Mouse (Mus musculus): ENCODE data around the gene E130116L18Rik.
"Not testable (repeated sequence)": the region's sequence is repeated elsewhere in the genome, so short reads cannot be mapped to it uniquely, and the experiment has no call there.

E130116L18Rik gene

DNA sequence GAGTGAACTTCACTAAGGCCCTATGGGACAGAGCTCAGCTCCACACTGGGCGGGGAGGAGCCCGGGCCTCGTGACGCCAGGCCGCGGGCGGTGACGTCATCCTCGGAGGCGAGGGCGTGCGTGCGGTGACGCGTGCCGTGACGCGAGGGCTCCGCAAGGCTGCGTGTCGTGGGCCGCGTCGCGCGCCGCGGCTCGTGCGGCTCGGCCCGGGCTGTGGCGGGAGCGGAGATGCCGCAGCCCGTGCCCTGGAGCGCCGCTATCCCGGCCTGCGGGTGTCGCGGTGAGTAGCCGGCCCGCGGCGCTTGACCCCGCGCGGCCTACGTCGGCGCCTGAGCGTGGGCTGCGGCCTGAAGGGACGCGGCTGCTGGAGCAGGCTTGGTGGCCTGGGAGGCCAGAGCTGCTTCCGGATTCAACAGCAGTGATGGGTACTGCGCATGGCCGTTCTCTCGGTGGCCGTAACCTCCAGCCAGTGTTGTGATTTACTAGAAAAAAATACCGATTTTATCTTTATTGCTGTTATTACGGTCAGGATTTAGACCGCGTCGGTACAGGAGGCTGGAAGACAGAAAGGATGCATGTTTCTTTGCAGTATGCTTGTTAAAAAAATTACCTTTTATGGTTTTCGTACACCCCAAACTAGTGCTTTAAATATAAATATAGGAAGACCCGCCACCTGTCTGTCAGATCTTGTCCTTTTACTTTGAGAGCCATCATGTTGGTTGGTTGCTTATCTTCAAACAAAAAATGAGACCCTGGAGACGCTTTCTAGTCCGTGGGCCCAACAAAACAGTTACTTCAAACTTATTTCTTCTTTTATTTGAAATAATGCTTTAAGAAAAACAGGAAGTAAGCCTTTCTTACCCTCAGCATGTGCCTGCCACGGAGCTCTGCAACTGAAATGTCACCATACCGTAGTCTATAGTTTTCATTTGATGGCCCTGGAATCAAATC lies at the start of gene E130116L18Rik:
E130116L18Rik (minus strand) TSS at position 402 of the 951 bp plus-strand sequence.
- peak; percentile 69 to 91 for DNase-seq (ENCODE audit: low spot score in 2 of 2)

DNA sequence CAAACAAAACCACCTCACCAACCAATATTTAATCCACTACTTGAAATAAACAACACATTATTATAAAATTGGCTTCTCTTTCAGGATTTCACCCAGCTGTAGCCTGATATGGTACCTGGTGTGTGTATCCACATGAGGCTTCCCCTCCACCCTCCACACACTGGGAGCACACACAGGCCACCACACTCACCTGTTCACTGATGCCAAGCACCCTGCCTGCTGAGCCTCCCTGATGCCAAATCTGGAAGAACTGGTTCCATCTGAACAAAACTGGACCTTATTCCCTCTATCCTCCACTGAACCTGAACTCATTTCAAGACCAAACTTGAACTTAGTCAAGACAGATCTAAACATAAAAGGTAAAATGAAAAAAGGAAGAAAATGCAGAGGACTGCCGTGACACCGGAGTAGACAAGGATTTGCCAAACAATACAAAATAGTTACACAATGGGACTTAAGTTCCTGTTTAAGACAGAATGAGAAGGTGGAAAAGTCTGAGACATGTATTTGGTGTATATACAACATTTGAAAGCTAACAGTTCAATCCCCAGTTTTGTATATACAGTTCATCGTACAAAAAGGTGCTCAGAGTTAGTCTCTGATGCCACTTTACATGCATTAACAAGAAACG lies 45.4 kb upstream of the E130116L18Rik start:
- DNase-seq (ENCODE audit: low spot score in 2 of 2) = no peak

DNA sequence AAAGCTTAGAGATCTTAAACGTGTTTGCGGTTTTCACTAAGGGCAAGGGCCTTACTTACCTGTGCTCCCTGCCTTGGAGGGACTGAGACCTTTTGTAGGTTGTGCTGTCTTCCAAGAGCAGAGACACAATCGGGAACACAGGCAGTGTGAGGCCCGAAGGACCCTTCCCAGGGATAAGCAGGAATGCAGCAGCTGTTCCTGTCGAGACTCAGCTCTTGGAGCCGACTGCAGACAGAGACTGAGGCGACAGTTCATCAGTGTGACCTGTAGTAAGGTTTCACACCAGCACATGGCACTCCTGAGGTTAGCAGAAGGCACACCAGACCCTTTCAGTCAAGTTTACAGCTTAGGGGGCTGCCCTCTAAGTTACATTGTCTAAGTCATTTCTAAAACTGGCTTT lies 39.3 kb upstream of the E130116L18Rik start:
- no peak for DNase-seq (ENCODE audit: low spot score in 2 of 2)

DNA sequence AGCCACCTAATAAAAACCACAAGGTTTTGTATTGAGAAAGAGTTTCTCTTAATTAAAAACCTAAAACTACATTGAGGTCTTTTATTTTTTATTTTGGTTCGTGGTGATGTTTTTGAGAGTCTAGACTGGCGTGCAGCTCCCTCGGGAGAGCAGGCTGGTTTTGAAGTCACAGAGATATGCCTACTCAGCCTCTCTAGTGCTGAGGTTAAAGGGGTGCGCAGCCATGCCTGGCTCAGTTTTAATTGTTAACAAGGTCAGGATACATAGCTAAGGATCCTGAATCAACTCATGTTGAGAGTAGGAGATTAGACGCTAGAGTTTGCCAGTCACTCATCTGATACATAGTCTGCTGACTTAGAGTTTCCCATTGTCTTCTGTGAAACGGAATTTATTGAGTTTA lies 38.5 kb upstream of the E130116L18Rik start:
- no peak for DNase-seq (ENCODE audit: low spot score in 2 of 2)

DNA sequence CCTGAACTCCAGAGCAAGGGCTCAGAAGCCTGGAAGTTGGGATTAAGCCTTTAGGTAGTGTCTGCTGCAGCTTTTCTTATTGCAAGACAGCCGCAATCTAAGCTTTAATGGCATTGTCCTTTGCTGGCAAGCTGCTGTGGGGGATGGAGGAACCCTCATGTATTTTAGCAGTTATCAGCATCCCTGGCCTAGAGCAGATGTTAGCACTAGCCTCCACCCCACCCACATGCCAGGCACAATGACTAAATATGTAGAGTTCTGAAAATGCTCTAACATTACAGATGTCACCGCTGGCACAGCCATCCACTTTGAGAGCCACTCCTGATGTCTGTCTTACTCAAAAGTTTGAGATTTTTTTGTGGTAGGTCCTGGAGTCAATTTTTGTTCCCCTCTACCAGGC lies 33.7 kb upstream of the E130116L18Rik start:
- peak; percentile 55 to 72 for DNase-seq (ENCODE audit: low spot score in 2 of 2)

DNA sequence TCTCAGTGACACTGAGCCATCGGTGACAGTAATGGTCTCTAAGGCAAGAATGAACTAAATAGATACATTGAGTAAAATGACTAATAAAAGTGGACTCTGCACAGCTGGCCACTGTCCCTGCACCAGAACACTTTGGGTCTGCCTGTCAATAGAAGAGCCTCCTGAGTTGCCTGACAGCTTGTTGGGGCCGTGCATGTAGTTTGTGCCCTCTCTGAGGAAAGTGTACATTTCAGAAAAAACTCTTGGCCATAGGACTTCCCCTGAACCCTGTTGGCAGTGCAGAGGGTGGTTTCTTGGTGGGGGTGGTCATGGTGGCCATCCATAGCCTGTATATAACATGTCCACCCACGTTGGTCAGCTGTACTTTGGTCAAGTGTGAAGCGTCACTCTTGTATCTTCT lies 31.5 kb upstream of the E130116L18Rik start:
- no peak for DNase-seq (ENCODE audit: low spot score in 2 of 2)

DNA sequence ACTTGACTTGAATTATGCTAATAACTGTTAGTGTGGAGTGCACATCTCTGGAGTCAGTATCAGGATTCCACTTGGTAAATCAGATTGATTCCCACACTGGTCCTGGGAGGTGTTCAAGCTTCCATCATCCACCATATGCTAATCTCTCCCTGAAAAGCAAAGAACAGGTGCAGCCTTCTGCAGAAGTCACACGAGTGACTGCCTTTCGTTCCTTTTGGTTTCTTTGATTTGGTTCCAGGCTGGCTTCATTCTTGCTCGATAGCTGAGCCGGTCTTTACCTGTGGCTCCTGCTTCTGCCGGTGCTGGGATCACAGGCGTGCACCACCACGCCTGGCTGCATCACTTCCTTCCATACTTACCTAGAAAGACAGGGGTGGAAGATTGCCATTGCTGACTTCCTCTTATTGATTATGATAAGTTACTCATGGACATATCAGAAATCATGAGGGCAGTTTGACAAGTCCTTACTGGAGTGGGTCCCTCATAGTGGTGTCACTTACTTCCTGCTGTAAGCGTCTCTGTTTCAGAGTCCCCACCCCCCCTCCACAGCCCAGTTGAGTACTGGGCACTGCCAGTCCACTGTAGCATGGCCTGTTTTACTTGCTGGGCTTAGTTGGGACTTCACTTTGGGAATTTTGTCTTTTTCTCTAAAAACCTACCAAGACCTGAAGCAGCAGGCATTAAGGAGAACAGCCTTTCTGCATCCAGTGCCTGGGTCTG lies 30.0 kb upstream of the E130116L18Rik start:
- DNase-seq (ENCODE audit: low spot score in 2 of 2) = no peak

DNA sequence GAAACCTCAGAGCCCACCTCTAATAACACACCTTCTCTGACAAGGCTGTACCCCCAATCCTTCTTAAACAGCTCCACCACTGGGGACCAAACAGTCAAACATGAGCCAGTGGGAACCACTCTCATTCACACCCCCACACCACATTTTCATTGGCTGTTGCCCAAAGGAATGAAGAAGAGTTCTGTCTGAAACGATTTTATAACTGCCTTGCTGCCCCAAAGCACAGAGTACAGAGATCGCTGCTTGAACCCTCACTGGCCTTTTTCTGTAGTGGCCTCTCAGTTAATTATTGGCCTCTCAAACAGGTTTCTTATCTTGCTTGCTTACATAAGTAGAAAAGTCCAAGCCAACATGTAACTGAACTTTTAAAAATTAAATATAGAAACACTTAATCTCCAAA lies 29.5 kb upstream of the E130116L18Rik start:
- no peak for DNase-seq (ENCODE audit: low spot score in 2 of 2)

DNA sequence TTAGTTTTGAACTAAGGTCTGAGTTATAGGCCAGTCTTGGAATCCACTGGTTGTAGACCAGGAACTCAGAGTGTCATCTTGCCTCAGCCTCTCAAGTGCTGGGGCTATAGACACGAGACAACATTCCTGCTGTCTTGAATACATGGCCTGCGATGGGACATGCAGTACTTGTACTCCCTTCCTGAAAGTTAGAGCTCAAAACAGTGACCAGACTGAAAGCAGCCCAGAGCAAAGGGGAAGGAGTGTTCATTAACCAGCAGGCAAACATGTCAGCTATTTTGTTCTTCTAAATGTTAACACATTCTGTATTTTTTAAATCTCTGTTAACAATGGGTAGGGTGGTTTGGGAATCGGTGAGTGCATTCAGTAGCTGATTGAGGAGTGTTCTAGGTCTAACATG lies 24.1 kb upstream of the E130116L18Rik start:
- no peak for DNase-seq (ENCODE audit: low spot score in 2 of 2)

DNA sequence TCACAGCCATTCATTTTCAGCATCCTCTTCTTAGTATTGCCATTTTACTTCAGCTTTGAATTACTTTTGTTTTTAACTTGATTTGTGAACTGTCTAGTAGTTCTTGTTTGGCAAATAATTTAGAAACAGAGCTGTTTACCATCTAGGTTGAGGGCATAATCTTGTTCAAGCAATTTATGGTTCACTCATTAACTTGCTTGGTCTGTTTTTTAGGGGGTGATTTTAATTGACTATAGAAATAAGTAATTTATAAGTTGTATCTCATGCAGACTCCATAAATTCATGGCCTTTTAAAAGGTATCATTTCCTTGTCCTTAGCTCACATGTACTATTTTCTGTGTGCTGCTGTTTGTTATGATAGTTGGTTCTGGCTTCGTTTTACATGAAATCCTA lies 23.5 kb upstream of the E130116L18Rik start:
- DNase-seq (ENCODE audit: low spot score in 2 of 2) = no peak

DNA sequence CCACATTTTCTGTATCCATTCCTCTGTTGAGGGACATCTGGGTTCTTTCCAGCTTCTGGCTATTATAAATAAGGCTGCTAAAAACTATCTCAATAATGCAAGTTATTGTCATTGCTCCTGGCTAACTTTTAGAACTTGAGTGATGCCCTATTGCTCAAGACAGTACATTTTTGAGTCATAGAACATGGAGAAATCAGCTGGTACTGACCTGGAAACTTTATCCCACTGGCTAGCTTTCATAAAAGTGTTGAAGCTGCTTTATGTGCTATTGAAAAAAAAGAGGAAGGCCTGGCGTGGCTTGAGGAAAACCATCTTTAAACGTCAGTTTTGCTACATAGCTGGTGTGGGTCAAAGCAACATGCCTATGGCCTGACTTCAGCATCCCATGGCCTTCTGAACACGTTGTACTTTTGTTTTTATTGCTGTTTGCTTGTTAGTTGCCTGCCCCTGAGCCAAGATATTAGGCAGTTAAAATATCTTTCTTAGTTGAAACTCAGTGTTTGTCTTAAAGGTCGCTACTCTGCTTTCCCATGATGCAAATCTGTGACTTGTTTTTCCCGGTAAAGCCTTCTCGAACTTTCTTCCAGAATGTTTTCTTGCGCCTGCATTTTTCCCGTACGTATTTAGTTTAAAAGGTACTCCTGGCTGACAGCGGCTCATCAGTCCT lies 23.0 kb upstream of the E130116L18Rik start:
- DNase-seq (ENCODE audit: low spot score in 2 of 2) = no peak

DNA sequence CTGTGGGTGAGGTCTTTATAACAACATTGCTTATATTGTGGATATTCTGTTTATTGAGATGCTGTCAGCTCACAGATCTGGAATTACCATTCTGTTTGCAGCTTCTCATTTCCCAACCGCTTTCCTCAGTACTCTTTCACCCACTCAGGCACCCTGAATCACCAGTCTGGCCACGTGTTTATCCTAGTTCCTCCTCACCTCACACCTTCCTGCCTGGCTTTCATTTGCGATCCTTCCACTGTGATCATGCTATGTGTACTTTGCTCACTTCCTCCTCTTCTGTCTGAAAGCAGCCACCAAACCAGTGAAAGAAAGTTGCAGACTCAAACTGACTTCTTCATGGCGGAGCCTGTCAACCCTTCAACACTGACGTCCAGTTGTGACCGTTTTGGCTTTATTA lies 20.1 kb upstream of the E130116L18Rik start:
- DNase-seq (ENCODE audit: low spot score in 2 of 2) = no peak

DNA sequence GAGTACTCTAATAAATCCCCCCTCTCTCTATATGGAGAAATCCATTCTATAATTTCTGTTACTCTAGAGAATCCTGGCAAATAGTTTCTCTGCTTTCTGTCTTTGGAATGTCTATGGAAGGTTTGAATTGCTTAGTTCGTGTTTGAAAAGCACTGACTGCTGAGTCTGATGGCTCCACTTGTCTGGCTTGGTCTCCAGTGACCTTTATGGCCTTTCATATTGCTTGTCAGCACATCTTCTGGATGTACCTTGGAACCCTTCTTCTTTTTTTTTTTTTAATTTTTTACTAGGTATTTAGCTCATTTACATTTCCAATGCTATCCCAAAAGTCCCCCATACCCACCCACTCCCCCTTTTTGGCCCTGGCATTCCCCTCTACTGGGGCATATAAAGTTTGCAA lies 1.4 kb upstream of the E130116L18Rik start:
- not testable (repeated sequence) for DNase-seq (ENCODE audit: low spot score in 2 of 2)

DNA sequence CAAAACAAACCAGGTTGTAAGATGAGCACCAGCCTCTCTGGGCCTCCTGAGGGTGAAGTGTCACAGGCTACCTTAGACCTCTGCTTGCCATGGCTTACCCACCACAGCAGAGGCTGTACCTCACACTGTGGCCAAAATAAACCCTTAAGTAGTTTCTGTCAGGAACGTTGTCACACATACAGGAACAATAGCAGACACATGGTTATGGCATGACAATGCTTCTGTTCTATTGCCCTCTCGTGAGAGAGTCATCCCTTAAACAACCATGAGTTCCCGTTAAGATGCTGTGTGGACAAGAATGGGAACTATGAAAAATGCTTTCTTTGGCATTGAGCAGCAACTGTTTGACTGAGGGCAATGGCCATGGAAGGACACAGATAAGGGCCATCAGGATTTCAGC lies 1.3 kb downstream of the E130116L18Rik start, which contains the start of gene Galnt11:
Galnt11 (plus strand) TSS at position 301 of the 400 bp plus-strand sequence.
- DNase-seq (ENCODE audit: low spot score in 2 of 2) = no peak

DNA sequence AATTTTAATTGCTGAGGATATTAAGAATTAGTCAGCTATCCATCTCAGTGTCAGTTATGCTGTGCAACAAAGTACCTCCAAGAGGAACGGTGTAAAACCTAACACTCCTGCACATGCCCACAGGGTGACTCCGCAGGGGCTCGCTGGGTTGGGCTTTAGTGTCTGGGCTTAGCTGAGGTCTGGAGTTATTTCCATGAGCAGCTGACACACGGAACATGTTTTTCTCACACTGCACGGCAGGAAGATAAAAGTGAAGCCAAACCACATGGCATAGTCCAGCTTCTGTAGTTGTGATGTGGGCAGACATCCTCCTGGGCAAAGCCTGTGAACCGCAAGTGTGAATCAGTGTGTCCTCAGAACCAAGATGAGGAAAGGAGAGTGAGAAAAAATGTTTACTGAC lies 7.9 kb downstream of the E130116L18Rik start:
- DNase-seq (ENCODE audit: low spot score in 2 of 2) = peak in 1 of 2 experiments; percentile 6

DNA sequence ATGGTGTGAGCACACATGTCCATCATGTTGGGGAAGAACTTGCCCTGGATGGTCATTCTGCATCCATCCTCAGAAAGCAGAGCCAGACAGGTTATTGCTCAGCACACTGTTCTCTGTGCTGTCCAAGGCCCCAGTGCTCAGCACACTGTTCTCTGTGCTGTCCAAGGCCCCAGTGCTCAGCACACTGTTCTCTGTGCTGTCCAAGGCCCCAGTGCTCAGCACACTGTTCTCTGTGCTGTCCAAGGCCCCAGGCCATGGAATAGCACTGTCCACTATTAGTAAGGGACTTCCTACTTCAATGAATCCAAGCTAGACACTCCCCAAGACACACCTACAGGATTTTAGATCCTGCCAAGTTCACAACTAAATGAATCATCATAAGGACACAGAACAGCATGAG lies 9.7 kb downstream of the E130116L18Rik start:
- not testable (repeated sequence) for DNase-seq (ENCODE audit: low spot score in 2 of 2)

DNA sequence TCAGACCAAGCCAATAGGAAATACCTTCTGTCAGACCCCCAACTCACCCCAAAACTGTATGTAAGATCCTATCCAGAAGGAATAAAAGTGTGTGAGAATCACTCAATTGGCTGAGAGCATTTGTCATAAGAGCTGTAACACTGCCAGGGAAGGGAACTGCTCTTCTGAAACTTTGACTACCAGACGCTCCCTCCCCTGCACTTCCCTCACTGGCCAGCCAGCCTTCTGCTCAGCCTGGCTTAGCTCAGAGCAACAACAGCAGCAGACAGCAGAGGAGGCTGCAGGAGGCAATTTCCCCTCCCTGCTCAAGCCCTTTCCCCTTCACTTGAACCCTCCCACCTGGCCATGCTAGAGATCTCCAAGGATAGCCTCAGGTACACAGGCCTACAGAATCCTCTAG lies 11.1 kb downstream of the E130116L18Rik start:
- DNase-seq (ENCODE audit: low spot score in 2 of 2) = peak in 1 of 2 experiments; percentile 12

DNA sequence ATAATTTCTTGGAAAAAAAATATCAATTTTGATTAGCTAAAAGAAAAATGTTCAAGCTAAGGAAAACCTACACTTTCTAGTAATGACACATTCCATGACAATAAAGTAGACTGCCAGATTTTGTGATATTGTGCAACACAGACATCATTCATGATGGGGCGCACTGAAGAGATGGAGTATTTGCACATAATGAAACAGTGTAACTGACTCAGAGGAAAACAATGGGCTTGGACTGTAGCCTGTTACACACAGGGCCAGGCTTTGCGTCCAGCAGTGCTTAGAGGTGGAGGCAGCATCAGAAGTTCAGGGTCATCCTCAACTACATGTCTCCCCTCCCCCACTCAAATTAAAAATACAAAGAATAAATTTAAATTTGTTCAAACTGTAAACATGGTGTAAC lies 32.4 kb downstream of the E130116L18Rik start:
- DNase-seq (ENCODE audit: low spot score in 2 of 2) = no peak

DNA sequence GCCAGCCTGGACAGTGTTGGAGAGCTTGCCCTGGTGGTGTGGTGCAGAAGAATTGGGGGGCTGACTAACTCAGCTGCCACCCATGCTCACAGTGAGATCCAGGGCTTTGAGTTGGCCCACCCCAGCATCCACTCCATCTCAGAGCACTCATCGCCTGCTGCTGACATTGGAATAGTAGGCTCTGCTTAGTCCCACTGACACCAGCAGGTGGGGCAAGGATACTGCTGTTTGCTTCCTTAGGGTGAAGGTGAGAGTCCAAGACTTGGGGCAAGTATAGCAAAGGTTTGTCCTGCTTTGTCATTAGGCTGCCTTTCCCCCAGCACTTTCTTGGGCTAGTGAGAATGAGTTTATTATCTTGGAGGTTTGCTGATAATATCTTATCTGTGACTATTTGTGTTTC lies 34.2 kb downstream of the E130116L18Rik start:
- no peak for DNase-seq (ENCODE audit: low spot score in 2 of 2)

DNA sequence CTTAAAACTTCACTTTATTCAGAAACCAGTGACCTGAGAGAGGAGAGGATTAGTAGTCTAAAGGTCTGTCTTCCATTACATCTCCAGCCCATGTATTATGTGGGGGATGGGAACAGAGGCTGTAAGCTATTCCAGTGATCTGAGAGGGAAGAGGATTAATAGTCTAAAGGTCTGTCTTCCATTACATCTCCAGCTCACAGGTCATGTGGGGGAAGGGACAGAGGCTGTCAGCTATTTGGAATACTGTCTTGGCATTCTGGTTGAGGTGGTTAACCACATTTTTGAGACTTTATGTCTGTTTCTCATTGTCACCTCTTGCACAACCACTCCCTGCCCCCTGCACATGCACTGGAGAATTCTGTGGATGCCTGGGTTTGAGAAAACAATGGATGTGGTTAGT lies 35.2 kb downstream of the E130116L18Rik start:
- DNase-seq (ENCODE audit: low spot score in 2 of 2) = no peak

DNA sequence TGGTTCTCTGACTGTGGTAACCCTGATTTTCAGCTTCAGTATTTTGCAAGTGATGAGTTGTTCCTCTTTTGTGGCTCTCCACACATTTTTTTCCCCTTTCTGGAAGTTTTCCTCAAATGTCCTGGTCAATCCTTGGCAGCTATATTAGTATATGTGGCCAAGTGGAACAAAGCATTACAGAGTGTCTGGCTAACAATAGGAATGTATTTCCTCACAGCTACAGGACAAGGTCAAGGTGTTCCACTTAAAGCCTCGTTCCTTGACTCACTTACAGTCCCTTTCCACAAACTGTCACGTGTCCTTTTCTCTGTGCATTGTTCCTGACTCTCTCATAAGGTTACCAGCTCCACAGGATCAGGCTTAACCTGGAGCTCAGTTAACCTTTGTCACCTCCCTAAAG lies 38.4 kb downstream of the E130116L18Rik start:
- DNase-seq (ENCODE audit: low spot score in 2 of 2) = no peak

DNA sequence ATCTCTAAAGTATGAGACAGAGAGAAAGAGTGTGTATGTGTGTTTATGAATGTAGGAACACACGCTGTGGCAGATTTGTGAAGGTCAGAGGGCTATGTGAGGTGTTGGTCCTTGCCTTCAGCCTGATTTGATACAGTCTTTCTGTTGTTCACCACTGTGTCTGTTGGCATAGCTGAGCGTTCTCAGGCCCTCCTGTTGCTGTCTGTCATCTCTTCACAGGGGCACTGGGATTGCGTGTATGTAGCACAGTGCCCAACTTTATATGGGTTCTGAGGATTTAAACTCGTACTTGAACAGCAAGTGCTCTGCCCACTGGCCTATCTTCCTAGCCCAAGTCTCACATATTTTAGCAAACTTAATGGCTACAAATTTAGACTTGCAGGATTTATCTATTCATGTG lies 39.4 kb downstream of the E130116L18Rik start:
- no peak for DNase-seq (ENCODE audit: low spot score in 2 of 2)
